Mouse (Mus musculus): ENCODE data around the gene Bhlhe41. TPM values are rescaled to one million over a fixed set of nuclear protein-coding genes. Genes with fewer than 3 reads are reported as not detected.

Bhlhe41 gene
- total RNA-seq, 2 experiments from 2014 or later = 52.8 to 55.3 TPM

Other genes with a start within 250 kb of the Bhlhe41 start
- gene Tuba3b, start 249.8 kb downstream of the Bhlhe41 start, total RNA-seq (2021) = not detected
- gene Rassf8, start 118.8 kb downstream of the Bhlhe41 start, total RNA-seq (2021) = 10 to 100 TPM; 27.0 to 29.8 TPM
- 10 to 100 TPM; 50.1 to 57.6 TPM for gene Sspn, start 66.1 kb upstream of the Bhlhe41 start, total RNA-seq (2021)